Mouse (Mus musculus): ENCODE data around the gene Tead3.
A peak's percentile ranks its signal among the peaks of the same experiment; 100 is the strongest.

Gene Tead3

DNA sequence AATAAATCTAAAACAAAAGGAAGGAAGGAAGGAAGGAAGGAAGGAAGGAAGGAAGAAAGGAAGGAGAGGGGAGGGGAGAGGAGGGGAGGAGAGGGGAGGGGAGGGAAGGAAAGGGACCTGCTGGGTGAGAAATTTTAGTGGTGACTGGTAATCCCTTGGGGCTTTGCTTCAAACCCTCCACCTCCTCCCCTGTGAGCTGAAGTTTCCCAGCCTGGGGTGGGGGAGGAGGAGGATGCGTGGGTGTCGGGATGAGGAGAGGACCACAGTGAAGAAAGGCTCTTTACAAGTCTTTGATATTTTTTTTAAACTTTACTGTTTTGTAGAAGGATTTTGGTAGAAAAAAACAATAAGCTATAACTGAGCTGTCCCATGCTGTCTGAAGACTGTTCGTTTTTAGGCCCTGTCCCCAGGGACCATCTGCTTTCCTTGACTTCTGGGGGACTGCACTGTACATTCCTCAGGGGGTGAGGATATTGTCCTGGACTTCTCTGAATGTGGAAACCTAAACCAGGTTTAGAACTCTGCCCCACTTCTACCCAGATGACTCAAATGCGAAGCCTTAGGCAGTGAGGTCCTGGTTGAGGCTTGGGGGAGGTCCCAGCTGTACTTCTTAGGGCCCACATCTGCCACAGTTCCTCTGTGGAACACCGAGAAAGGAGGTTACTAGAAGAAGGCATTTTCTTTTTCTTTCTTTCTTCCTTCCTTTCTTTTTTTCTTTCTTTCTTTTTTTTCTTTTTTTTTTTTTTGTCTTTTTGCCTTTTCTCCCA, 39.1 kb downstream of the Tead3 start:
- no peak for DNase-seq (ENCODE audit: low spot score in 2 of 2)

DNA sequence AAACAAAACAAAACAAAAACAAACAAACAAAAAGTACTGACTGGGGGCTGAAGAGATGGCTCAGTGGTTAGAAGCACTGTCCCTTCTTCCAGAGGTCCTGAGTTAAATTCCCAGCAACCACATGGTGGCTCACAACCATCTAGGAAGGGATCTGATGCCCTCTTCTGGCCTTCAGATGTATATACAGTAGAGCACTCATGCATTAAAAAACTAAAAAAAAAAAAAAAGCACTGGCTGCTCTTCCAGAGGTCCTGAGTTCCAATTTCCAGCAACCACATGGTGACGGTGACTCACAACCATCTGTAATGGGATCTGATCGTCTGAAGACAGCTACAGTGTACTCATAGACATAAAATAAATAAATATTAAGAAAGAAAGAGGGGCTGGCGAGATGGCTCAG, 39.8 kb downstream of the Tead3 start:
- DNase-seq (ENCODE audit: low spot score in 2 of 2): no peak

DNA sequence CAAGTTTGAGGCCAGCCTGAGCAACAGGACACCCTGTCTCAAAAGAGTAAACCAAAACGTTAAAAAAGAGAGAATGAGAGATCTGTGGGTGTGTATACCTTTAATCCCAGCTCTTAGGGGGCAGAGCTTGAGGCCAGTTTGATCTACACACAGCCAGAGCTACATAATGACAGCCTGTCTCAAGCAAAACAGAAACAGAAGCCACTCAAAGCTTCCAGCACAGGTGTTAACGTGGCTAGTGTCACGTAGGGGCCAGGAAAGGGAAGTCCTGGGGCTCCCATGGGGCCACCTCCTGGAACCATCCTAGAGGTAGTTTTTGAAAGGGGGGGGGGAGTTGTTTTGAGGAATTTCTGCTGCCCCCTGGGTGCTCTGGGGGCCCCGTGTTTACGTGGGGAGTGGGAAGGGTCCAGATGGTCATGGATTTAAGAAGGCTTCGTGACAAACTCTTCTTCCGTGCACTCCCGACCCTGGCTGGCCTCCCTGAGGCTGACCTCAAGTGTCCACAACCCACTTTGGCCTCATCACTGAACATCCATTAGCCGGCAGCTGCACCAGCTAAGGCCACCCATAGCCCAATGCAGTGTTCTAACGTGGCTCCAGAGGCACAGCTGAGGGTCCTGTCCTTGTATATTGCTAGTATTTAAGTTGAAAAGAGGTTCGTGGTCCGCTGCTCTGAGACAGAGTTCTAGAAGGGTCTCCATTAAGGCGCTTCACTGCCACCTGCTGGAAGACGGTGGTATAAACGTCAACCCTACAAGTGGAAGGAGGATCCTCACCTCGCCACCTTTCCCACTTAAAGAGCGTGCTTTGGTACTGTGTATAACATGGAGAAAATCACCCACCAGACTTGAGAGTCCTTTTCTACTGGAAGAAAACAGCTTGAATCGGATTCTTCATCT, 42.1 kb downstream of the Tead3 start:
- peak; percentile 77 to 87 for DNase-seq (ENCODE audit: low spot score in 2 of 2)

DNA sequence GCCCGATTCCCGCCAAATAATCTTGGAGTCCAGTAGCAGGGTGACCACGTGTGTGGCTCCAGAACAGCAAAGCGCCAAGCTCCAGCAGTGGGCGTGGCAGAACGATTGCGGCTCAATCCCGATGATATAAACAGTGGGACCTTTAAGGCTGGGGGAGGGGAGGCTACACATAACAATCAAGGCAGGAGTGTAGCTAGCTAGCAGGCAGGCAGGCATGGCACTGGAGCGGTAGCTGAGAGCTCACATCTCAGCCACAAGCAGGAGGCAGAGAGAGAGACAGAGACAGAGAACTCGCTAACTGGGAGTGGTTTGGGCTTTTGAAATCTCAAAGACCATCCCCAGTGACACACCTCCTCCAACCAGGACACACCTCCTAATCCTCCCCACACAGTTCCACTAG, 45.4 kb downstream of the Tead3 start:
- DNase-seq (ENCODE audit: low spot score in 2 of 2): no peak

DNA sequence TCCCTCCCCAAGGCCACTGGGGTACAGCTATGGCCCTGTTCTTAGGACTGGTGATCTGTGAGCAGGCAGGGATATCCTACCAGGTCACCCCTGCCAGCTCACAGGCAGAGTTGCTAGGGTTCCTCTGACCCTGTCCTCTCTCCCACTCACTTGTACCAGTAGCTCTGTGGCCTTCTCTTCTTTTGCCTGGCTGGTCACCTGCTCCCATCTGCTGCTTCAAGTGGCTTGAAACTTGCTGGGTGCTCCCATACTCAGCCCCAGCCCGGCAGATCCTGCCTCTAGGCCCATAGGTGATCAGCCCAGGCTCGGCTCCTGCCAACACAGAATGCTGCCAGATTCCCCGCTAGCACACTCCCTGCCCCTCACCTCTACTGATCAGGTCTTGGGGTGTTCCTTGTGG, 49.8 kb downstream of the Tead3 start:
- no peak for DNase-seq (ENCODE audit: low spot score in 2 of 2)

DNA sequence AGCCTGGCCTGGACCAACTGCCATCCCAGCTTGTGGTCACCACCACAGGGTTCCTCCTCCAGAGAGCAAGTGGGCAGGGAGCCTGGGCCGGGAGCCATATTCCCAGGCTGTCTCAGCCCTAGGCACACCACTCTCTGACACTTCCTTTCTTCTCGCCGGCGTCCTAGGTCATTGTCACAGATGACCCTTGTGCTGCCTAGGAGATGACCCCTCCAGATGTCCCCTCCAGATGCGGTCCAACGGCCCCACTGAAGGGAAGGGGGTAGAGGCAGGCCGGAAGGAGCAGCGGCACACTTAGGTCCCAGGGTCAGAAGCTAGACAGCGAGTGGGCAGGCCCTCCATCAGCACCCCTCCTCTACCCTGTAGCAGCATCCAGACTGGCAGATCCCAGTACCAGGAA, 50.3 kb downstream of the Tead3 start:
- no peak for DNase-seq (ENCODE audit: low spot score in 2 of 2)

DNA sequence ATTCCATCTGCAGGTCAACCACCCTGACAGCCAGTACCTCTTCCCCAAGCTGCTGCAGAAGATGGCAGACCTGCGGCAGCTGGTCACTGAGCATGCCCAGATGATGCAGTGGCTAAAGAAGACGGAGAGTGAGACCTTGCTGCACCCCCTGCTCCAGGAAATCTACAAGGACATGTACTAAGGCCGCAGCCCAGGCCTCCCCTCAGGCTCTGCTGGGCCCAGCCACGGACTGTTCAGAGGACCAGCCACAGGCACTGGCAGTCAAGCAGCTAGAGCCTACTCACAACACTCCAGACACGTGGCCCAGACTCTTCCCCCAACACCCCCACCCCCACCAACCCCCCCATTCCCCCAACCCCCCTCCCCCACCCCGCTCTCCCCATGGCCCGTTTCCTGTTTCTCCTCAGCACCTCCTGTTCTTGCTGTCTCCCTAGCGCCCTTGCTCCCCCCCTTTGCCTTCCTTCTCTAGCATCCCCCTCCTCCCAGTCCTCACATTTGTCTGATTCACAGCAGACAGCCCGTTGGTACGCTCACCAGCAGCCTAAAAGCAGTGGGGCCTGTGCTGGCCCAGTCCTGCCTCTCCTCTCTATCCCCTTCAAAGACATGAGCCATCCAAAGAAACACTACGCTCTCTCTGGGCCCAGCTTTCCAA, 50.8 kb downstream of the Tead3 start:
- DNase-seq (ENCODE audit: low spot score in 2 of 2): no peak

DNA sequence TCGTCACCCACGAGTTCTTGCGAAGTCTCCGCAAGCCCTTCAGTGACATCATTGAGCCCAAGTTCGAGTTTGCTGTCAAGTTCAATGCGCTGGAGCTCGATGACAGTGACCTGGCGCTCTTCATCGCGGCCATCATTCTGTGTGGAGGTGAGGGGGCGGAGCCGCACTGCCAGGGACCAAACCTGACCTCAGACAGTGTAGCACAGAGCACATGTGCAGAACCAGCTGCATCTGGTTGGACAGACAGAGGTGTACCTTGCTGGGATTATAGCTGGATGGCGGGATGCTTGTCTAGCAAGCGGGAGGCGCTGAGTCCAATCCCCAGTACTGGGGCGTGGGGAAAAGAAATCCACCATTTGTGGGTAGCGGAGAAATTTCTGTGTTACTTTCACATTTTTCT, 51.7 kb downstream of the Tead3 start:
- DNase-seq (ENCODE audit: low spot score in 2 of 2): no peak

DNA sequence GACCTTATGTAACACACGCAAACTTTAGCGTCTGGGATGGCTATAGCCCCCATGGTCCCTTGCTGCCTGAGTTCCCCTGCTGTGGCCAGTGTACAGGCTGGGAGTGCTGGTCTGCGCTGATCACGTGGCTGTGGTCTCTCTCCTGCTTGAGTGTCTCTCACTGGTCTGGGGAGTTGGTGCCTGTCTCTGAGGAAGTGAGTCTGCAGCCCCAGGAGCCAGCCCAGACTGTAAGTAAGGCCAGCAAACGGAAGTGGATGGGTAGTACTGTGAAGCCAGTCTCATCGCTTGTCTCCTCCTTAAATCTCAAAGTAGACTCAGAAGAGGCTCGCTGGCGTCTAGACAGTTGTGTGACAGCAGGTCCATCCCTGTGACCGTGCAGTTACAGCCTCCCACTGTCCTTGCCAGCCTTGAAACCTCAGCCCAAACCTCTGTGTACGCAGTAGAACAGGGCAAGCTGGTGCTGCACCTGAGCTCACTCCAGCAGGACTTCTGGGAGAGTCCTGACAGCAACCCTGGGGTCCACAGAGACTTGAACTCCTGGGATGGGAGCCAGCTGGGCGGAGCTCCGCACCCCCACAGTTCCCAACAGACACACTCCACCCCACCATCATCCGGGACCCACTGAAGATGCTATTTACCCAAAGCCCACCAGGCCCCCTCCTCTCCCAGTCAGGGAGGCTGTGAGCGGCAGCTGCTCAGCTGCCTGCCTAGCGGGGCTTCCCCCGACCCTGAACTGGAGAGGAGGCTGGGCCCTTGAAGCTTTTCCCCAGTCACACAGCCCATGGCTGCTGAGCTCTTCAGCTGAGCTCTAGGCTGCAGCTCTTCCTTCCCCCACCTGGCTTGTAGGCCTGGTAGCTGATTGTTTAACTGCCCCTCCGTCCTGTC, 55.9 kb downstream of the Tead3 start:
- peak; percentile 42 to 43 for DNase-seq (ENCODE audit: low spot score in 2 of 2)

DNA sequence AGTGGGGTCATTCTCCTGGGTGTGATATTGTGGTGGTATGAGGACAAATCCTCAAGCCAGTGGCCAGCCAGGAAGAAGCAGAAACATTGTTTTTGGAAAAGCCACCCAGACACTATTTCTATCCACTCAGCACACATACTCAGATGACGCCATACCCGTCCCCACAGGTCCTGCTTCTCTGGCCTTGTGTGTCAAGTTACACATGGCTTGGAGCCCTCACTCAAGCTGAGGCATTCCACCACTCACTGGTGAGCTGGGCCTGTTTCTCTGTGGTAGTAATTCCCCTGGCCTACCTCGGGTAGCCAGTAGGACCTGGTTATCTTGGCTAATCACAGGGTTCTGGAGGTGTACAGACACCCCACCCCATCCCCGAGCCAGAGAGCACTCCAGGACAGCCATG, 56.9 kb downstream of the Tead3 start:
- DNase-seq (ENCODE audit: low spot score in 2 of 2): no peak

DNA sequence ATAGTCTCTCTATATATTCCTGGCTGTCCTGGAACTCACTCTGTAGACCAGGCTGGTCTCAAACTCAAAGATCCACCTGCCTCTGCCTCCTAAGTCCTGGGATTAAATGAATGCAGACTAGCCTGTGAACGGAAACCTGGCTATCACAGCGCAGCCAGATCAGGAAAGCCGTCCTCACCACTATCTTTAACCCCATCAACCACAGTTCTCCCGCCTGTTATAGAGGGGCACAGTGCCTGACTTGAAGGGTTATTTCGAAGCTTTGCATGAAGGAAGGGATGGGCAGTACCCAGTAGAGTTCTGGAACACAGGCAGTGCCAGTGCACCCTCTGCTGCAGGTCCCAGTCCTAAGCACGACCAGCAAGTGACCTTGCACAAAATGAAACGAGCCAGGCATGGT, 59.3 kb downstream of the Tead3 start:
- DNase-seq (ENCODE audit: low spot score in 2 of 2): no peak

DNA sequence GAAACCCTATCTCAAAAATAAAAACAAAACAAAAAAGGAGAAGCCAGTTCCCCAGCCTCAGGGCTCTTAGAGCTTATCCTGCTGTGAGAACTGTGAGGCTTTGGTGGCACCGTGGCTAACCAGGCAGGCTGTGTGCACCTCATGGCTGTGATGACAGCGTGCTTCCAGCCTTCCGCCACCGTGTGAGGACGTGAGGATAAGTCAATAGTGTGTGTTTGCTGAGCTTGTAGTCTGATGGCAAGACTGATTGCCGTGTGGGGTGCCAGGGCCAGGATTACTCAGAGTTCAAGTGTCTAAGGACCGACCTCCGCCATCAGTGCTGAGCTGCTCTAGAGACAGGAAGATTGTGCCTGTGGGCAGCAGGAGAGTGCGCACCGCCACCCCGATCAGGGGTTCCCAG, 59.9 kb downstream of the Tead3 start:
- no peak for DNase-seq (ENCODE audit: low spot score in 2 of 2)

DNA sequence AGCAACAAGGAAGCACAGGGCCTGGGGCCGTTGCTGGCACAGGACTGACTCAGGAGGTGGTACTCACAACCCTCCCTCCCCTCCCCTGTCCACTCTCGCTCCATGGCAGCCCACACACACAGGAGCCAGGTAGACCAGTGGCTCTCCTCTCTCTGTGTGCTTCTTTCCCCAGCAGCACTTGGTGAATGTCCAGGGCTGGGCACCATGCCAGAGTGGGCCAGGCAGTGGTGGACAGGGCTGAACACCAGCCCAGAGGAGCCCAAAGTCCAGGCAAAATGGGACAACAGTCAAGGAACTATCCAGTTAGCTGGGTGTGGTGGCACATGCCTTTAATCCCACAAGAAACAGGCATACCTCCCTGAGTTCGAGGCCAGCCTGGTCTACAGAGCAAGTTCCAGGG, 60.4 kb downstream of the Tead3 start:
- DNase-seq (ENCODE audit: low spot score in 2 of 2): no peak

DNA sequence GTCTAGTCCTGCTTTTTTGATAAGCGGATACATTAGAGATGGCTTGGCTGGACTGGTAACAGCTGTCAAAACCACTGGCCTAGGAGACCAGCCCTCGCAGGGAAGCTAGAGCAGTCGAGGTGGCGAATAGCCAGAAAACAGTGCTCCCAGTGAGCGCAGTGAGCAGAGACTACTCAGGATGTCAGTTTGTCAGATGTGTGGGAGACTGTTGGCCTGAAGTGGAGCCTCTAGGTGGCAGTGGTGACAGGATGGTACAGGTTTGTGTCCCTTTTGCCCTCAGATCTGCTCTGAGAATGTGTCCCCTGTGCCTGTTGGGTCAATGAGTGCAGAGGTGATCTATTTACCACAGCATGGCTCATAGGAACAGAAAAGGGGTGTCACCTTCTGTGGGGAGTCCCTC, 62.6 kb downstream of the Tead3 start:
- DNase-seq (ENCODE audit: low spot score in 2 of 2): no peak

DNA sequence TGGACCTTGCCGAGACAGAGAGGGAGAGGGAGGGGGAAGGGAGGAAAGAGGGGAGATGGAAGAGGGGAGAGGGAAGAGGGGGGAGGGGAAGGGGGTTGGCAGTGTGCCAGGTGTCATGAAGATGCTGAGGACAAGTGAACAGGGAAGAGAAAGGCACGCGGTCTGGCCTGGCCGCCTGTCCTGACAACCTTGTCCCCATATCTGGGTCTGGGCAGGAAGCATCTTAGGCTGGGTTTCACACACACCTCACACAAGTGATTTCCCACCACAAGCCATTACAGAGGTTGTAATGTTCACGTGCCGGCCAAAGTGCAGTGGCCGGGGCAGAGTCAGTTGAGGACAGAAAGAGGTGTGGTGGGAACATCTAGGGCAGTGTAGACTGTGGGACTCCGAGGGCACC, 63.0 kb downstream of the Tead3 start:
- DNase-seq (ENCODE audit: low spot score in 2 of 2): no peak

DNA sequence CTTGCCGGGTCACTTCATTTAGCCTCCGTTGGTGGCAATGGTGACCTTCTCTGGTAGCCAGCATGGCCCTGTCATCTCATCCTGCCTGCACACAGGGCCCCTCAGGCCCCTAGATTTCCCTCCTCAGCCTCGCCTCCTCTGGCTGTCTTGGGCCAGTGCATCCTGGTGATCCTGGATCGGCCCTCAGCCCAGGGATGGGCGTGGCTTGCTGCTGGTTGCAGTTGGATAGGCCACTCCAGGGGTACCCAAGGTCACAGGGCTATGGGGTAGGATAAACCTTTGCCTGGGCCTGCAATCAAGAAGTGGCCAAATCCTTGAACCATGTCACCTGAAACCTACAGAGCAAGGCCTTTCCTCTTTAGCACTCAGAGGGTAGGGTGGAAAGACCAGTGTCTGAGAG, 63.7 kb downstream of the Tead3 start:
- no peak for DNase-seq (ENCODE audit: low spot score in 2 of 2)

DNA sequence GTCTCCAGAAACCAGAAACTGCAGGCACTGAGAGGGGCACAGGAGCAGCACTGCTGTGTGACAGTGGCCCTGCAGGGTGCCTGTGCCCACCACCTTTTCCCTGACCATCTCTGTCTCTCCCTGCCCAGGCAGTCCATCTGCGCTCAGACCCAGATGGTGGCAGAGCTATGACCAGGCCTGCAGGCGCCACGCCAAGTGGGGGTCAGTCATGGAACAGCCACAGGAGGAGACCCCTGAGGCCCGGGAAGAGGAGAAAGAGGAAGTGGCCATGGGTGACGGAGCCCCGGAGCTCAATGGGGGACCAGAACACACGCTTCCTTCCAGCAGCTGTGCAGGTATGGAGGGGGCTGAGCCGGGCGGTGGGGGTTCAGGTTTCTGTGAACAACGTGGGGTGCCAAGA, 64.5 kb downstream of the Tead3 start:
- no peak for DNase-seq (ENCODE audit: low spot score in 2 of 2)

DNA sequence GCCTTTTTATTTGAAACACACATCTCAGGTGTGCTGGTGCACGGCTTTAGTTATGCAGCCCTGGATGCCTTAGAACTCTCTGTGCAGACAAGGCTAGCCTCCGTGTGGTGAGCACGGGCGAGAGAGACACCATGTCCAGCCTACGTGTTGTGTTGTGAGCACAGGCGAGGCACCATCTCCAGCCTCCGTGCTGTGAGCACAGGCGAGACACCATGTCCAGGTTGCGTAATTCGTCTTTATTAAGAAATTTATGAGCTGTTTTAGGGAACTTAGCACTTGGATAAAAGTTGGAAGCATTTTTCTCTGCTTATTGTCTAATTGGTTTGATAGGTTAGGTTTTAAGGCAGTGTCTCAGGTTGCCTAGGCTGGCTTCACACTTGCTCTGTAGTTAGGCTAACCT, 67.4 kb downstream of the Tead3 start:
- DNase-seq (ENCODE audit: low spot score in 2 of 2): no peak

DNA sequence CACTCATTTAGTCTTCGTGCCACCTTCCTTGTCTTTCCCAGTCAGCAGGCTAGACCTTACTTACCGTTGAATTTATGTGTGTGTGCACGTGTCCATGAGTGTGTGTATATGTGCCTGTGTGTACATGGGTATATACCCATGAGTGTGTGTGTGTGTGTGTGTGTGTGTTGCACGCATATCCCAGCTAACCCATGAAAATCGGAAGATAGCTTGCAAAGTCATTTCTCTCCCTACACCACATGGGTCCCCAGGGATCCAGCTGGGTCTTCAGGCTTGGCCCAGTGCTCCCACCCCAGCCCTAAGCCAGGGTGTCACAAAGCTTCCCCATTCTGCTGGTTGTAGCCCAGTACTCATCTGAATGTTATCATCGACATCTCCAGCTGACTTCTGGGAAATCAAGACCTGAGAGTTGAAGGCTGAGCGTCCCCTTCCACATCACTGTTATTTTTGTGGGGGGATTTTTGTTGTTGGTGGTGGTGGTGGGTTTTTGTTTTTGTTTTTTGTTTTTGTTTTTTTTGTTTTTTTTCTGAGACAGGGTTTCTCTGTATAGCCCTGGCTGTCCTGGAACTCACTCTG, 68.7 kb downstream of the Tead3 start:
- no peak for DNase-seq (ENCODE audit: low spot score in 2 of 2)
